Mouse (Mus musculus): ENCODE data around the gene Mast1.

Mast1 gene

DNA sequence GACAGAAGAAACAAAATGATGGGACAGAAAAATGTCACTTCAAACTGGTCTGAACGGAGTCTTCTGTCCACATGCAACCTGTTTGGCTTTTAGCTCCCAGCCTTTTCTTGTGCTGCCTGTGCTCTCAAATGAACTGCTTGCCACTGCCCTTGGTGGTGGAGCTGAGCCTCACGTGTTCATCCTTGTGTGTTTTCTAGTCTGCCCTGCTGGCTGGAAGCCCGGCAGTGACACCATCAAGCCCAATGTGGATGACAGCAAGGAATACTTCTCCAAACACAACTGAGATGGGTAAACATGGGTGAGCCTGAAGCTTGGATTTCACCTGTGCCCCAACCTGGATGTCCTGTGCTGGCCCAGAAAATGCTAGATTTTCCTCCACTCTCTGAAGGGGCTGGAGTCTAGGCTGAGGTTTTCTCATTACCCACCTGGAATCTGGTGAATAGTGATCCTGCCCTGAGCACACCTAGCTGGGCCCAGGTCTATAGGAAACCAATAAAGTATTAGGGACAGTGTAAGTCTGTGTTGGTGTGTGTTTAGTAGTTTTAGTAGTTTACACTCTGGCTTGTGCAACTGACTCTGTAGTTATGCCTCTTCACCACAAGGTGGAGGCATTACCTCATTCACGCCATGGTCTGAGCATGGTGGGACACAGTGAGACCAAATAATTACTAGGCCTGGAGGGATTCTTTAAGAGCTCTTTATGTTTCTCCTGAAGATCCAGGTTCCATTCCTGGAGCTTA is 36.8 kb upstream of the Mast1 start:
- no peak for DNase-seq (ENCODE audit: low spot score in 2 of 2)

- DNase-seq (ENCODE audit: low spot score in 2 of 2) = no peak
These were observed 35.9 kb upstream of the Mast1 start for GRCm38 (mm10) chr8:84973079-84973478.

DNA sequence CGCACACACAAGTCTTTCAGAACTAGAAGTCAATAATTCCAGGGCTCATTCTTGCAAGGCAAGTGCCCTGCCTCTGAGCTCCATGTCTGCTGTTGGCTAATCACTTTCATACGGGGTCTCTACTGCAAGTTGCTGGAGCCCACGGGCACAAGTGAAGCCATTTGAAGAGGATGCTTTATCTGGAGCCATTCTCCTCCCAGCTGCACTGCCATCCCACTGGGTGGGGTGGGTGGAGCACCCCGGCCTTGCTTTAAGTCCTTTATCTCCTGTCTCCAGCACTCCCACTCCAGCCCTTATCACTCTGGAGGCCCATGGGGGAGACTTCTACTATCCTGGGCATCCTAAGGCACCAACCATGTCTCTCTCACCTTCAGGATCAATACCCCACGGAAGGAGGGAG is 33.8 kb upstream of the Mast1 start:
- no peak for DNase-seq (ENCODE audit: low spot score in 2 of 2)

GRCm38 (mm10) chr8:84970135-84970790 is 33.1 kb upstream of the Mast1 start:
- DNase-seq (ENCODE audit: low spot score in 2 of 2) = no peak

DNA sequence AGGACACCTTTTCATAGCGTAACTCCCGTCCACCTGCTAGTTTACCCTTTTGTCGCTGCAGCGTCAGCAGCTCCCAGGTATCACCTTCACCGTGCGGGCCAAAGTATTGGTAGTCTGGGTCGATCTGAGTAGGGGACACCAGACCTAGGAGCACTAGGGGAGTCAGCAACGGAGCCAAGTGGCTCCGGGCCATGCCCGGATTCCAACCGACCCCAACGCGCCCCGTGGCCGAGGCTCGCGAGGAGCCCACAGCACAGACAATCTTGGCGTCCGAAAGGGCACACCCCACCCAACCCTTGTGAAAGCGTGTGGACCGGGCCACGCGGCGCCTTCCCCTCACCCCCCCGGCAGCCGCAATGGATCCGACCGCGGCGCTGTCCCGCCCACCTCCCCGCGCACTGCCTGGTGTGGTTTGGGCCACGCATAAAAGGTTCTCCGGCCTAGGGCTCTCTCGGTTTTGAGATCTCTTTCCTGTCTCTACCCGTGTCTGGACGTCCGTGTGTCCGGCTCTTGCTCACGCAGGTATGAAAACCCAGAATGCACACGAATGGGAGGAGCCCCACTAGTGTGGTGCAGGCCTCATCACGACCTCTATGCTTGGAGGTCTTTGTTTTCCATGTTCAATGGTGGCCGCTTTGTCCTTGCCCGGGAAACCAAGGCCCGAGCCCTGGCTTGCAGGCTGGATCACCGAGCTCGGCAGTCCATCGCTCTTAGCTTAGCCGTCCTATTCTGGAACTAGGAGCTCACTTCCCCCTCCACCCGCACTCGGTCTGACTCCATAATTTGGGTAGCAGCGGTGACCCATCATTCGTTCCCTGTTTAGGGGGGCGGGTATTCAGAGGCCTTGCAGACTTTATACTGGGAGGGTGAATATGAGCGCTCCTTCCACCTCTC is 32.3 kb upstream of the Mast1 start, which contains the start of the genes Gm49661, Prdx2 and Rnaseh2a:
Gm49661 (minus strand) TSS at position 193 of the 894 bp plus-strand sequence.
Prdx2 (plus strand) TSS at position 347 of the 894 bp plus-strand sequence.
Rnaseh2a (minus strand) TSS at position 527 of the 894 bp plus-strand sequence.
- peak in 1 of 2 experiments; percentile 49 for DNase-seq (ENCODE audit: low spot score in 2 of 2)

DNA sequence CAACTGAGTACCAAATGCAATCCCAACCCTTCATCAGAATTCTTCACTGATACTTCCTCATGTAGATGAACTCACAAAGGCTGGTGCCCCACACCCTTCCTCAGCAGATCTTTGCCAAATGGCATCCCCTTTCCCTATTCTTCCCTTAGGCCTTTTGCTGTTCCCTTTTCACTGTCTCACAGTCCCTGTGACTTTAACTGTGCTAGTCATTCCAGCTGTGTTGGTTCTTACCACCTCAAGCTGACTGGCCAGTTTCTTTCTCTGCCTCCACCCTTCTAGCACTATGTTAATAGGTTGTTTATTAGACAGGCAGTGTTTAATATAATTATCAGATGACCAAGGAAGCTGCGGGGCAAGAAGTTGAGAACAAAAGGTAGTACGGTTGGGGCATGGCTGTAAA is 31.5 kb upstream of the Mast1 start:
- DNase-seq (ENCODE audit: low spot score in 2 of 2) = no peak

- no peak for DNase-seq (ENCODE audit: low spot score in 2 of 2)
These were observed 30.6 kb upstream of the Mast1 start for GRCm38 (mm10) chr8:84967532-84968304.

DNA sequence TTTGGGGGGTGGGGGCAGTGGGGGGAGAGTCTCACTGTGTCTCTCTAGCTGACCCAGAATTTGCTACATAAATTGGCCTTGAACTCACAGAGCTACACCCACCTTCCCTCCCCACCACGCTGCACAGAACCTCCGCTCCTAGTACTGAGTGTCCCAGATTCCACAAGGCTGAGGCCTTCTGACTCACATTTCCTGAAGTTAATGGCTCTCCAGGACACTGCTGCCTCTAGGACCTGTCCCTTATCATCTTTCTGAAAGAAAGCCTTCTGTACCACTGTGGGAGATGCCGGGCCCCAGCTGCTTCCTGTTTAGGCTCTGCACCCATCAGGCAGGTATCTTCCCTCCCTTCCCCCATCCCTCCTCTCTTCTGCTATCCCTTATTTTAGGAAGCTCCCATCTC is 29.4 kb upstream of the Mast1 start:
- DNase-seq (ENCODE audit: low spot score in 2 of 2) = no peak

DNA sequence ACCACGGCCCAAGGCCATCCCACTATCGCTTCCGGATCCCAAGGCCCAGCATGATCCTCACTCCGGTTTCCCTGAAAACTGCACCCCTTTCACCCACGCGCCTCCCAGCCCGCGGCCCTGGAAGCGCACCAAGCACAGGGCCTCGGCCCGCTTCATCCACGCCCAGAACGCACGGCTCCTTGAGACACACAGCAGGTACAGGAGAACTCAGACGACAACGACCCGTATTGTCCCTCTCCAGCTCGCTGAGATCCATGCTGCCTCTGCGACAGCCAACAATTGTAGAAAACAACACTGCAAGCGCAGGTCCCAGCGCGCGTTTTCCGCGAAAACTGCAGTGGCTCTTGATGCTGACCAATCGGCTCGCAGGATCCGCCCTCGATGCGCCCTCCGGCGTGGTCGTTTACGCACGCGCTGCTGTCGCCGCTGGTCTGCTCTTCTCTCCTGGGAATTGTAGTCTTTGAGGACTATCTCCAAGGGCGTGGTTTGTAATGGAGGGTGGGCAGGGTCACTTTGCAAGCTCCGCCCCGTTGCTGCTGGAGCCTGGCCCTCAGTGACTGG is 28.7 kb upstream of the Mast1 start:
- peak; percentile 92 for DNase-seq (ENCODE audit: low spot score in 2 of 2)

- no peak for DNase-seq (ENCODE audit: low spot score in 2 of 2)
These were observed 26.8 kb upstream of the Mast1 start for GRCm38 (mm10) chr8:84963952-84964351.

DNA sequence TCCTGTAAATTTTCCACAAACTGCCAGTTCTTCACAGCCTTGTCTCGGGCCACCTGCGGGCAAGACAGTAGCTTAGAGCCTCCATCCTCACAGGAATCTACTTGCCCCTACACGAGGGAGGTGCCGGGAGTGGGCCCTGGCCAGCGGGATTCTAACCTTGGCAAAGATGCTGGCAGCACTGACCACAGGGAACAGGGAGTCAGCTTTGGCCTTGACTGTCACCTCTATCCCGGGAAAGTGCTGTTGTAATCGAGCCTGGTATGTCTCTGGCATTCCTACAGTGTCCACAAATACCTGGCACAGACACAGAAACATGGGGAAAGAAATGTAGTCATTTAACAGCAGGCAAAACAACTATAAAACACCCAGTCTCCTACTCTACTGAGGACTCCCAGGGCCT is 22.7 kb upstream of the Mast1 start:
- no peak for DNase-seq (ENCODE audit: low spot score in 2 of 2)

DNA sequence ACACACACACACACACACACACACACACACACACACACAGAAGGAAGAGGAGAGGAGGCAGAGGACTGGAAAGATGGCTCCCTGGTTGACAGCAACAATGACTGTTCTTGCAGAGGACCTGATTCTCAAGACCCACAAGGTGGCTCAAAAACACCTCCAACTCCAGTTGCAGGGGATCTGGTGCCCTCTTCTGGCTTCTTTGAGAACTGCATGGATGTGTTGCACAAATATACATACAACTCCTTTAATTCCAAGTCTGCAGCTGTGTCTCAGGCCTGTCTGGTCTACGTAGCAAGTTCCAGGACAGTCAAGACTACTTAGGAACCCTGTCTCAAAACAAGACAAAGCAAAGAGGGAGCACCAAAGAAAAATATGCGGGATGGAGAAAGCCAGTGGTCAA is 19.6 kb upstream of the Mast1 start:
- peak in 1 of 2 experiments; percentile 58 for DNase-seq (ENCODE audit: low spot score in 2 of 2)

GRCm38 (mm10) chr8:84952612-84953255 is 15.6 kb upstream of the Mast1 start:
- no peak for DNase-seq (ENCODE audit: low spot score in 2 of 2)

GRCm38 (mm10) chr8:84949753-84950152 is 12.6 kb upstream of the Mast1 start:
- no peak for DNase-seq (ENCODE audit: low spot score in 2 of 2)

DNA sequence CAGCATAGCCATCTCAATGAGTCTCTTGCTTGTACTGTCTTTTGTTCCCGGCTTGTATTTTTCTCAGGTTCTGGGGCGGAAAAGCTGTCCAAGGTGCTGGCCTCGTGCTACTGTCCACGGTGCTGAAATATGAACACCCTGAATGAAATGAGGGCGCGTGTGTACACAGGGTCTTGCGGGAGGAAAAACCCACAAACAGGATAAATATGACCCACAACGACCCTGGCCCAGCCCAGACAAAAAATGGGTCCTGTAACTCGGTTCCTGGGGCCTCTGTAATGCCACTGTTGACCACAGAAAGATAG is 10.0 kb upstream of the Mast1 start:
- DNase-seq (ENCODE audit: low spot score in 2 of 2) = no peak

DNA sequence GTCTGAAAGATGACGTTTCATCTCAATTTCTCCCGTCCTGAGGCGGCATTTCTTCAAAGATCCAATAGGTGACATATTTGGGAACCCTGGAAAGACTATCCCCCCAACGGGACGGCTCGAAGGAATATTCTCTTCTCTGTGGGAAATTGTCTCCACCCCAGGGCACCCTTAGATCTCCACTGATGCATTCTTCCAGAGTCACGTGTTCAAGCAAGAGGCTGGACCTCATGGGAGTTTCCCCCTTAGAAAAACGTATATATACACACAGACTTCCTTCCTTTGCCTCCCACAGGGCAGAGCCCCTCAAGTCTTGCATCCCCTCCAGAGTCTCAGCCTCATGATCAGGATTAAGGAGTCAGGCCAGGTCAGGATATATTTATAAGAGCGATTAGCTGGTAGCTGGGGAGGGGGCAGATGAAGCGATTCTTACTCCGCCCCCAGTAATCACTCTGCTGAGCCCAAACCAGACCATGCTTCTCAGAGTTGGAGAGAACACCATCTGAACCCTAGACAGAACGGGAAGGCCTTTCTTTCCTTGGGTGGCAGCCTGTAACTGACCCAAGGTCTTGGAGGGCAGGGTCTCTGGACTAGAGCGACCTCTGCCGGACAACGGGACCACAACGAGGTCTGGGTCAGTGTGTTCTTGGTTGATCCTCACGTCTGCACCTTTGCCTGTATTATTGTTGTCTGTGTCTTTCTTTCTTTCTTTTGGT is 9.5 kb upstream of the Mast1 start, which contains the start of gene Rtbdn:
Rtbdn (plus strand) TSS at position 464 of the 713 bp plus-strand sequence.
- DNase-seq (ENCODE audit: low spot score in 2 of 2) = no peak

DNA sequence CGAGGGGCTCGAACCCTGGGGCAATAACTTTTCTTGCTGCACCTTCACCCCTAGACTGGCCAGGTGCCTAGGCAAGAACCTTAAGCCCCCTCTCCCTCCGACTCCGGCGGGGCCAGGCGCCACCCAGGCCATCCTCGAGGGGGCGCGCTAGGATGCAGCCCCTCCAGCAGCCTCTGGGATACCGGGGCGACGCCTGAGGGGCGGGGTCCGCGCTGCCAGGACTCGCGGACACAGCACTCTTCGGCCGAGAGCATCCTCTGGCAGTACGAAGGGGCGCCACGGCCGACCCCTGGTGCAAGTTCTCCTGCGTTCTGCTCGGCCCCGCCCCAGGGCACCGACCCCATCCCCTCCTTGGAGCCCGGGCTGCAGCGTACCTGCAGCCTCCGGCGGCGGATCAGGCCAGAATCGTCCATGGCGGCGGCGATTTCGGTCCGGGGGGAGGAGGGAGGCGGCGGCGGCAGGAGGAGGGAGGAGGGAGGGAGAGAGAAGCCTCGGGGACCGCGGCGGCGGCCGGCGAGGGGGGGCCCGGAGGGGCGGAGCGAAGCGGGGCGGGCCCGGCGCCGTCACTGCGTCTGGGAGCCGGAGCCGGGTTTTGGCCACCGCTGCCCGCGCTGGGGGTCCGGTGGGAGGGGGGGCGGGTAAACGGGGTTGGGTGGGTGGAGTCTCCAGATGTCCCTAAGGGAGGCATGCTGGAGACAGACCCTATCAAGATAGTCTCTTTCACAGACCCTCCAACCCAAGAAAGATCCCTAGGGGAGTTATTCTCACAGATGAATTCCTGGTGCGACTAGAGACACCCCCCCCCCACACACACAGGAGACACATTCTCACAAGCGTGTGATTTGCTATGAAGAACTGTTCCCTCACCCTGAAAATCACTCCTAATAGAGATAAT is 8.7 kb upstream of the Mast1 start:
- peak in 1 of 2 experiments; percentile 58 for DNase-seq (ENCODE audit: low spot score in 2 of 2)

DNA sequence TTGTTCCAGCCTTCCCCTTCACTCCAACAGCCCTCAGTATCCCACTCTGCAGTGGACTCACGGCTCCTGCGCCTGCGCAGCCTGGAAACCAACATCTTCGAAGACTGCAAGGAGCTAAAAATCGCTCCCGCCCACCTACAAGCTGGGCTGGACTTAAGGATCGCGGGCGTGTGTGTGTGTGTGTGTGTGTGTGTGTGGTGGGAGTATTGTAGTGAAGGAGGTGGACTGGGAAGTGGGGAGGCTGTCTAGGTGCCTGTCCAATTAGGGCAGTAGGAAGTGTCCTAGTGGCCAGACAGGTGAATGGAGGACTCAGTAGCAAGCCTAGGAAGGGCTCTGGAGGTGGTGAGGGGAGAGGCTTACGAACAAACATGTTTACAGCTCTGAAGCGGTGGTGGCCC is 8.1 kb upstream of the Mast1 start:
- DNase-seq (ENCODE audit: low spot score in 2 of 2) = peak; percentile 69 to 78
